In genomic region chr2:119156081-119156680, GRCm38 (mm10) we compare ENCODE assay signal across 8 mouse cellular contexts. TPM values are rescaled to one million over a fixed set of nuclear protein-coding genes. Genes with fewer than 3 reads are reported as not detected.
DNase-seq lines count a peak whose midpoint lies in the region; ATAC-seq and TF ChIP-seq lines count a peak whose summit lies in the region.

No protein-coding gene starts in this region.

- peak overlapping the region; percentile 97 for H3K4me2 ChIP-seq in hindbrain, embryonic 13.5 days
- peak overlapping the region; percentile 96 for H3K4me2 ChIP-seq in liver, embryonic 14.5 days (ENCODE audit: low read depth)
- H3K4me2 ChIP-seq in neural tube, embryonic 13.5 days = peak overlapping the region; percentile 98

- TF ChIP-seq CTCF in cortical plate, adult 2 months (IDR thresholded peaks at IDR 0.05; ENCODE audit: extremely low read depth, insufficient read depth, low read length) = no peak
- no peak for TF ChIP-seq CTCF in liver, embryonic 14.5 days (IDR thresholded peaks at IDR 0.05; ENCODE audit: low read depth)

- H3K27me3 ChIP-seq in hindbrain, embryonic 13.5 days = peaks cover 2% of the 10 kb centered on the region; the same call in 1 of the 2 replicates
- H3K27me3 ChIP-seq in liver, embryonic 14.5 days (ENCODE audit: control insufficient read depth, insufficient read depth, low read length) = no peaks in the 10 kb centered on the region
- no peaks in the 10 kb centered on the region for H3K27me3 ChIP-seq in neural tube, embryonic 13.5 days

- WGBS in hindbrain, embryonic 13.5 days = 9% methylated on average over 32 of the region's 34 CpGs
- under 1% methylated on average over 34 of the region's 34 CpGs for WGBS in liver, embryonic 14.5 days (ENCODE audit: insufficient replicate concordance)
- 6% methylated on average over 34 of the region's 34 CpGs for WGBS in neural tube, embryonic 13.5 days

- H3K4me1 ChIP-seq in cortical plate, adult 2 months (ENCODE audit: control insufficient read depth, insufficient read depth, low read length) = peaks cover 1% of the 10 kb centered on the region; the same call in 1 of the 2 replicates
- peaks cover 23% of the 10 kb centered on the region for H3K4me1 ChIP-seq in hindbrain, embryonic 13.5 days (replicated peaks)
- H3K4me1 ChIP-seq in liver, embryonic 14.5 days (replicated peaks; ENCODE audit: control insufficient read depth in 2 of 2, insufficient read depth in 2 of 2, low read length in 1 of 2) = peaks cover 23 to 24% of the 10 kb centered on the region in 2 experiments
- H3K4me1 ChIP-seq in neural tube, embryonic 13.5 days (replicated peaks) = peaks cover 23% of the 10 kb centered on the region

- TF ChIP-seq POLR2A in cortical plate, adult 2 months (IDR thresholded peaks at IDR 0.05; ENCODE audit: extremely low read depth, insufficient read depth, low read length) = no peak

- peak; percentile 38 for DNase-seq in embryo, embryonic 10 days (ENCODE audit: low spot score)
- DNase-seq in embryo, embryonic 10.5 days (ENCODE audit: low spot score) = no peak
- peak; percentile 40 for DNase-seq in 3T3-L1 (ENCODE audit: low read depth, low spot score)
- peak in 1 of 3 experiments; percentile 40 for DNase-seq in liver, embryonic 14.5 days (ENCODE audit: low read depth in 3 of 3, low spot score in 3 of 3)
- DNase-seq in layer of hippocampus, adult 11-12 months (ENCODE audit: low spot score) = no peak

- H3K36me3 ChIP-seq in hindbrain, embryonic 13.5 days = peaks cover 30% of the 10 kb centered on the region
- peaks cover 32% of the 10 kb centered on the region for H3K36me3 ChIP-seq in liver, embryonic 14.5 days (replicated peaks; ENCODE audit: control insufficient read depth, insufficient read depth, low read depth)
- peaks cover 30% of the 10 kb centered on the region for H3K36me3 ChIP-seq in neural tube, embryonic 13.5 days

- peak overlapping the region; percentile 93 for H3K9ac ChIP-seq in hindbrain, embryonic 13.5 days
- peak overlapping the region; percentile 98 for H3K9ac ChIP-seq in liver, embryonic 14.5 days (replicated peaks)
- H3K9ac ChIP-seq in neural tube, embryonic 13.5 days = peak overlapping the region; percentile 92

- no peak overlapping the region for H3K27ac ChIP-seq in cortical plate, adult 2 months (ENCODE audit: insufficient read depth, low read length)
- H3K27ac ChIP-seq in hindbrain, embryonic 13.5 days = peak overlapping the region; percentile 78
- H3K27ac ChIP-seq in liver, embryonic 14.5 days = peak overlapping the region; percentile 97
- H3K27ac ChIP-seq in neural tube, embryonic 13.5 days (replicated peaks) = peak overlapping the region; percentile 72

- peak; percentile 65 for ATAC-seq in hindbrain, embryonic 13.5 days (ENCODE audit: low FRiP score)
- ATAC-seq in liver, embryonic 14.5 days (ENCODE audit: insufficient read depth) = peak; percentile 50
- ATAC-seq in neural tube, embryonic 13.5 days (ENCODE audit: low read depth) = peak; percentile 72; the same call in 1 of the 2 replicates

- no peak for TF ChIP-seq EP300 in liver, embryonic 14.5 days (IDR thresholded peaks at IDR 0.05; ENCODE audit: low read depth)

- H3K9me3 ChIP-seq in hindbrain, embryonic 13.5 days = no peaks in the 10 kb centered on the region
- no peaks in the 10 kb centered on the region for H3K9me3 ChIP-seq in liver, embryonic 14.5 days (ENCODE audit: control insufficient read depth, low read length)
- no peaks in the 10 kb centered on the region for H3K9me3 ChIP-seq in neural tube, embryonic 13.5 days

- peak overlapping the region; percentile 60 for H3K4me3 ChIP-seq in cortical plate, adult 2 months (ENCODE audit: insufficient read depth, low read length)
- H3K4me3 ChIP-seq in hindbrain, embryonic 13.5 days = peak overlapping the region; percentile 99
- peak overlapping the region; percentile 76 to 100 for H3K4me3 ChIP-seq in liver, embryonic 14.5 days (ENCODE audit: insufficient read depth in 1 of 2, low read depth in 2 of 2, low read length in 2 of 2)
- peak overlapping the region; percentile 98 for H3K4me3 ChIP-seq in neural tube, embryonic 13.5 days

RNA-seq across cellular contexts. Expression of gene Rmdn3, which starts 0.7 kb away (rescaled TPM):
- polyA plus RNA-seq in cortical plate, adult 2 months (2012; rRNA removed) = 58.4 and 62.0 TPM in 2 replicates
- 44.3 and 47.3 TPM in 2 replicates for polyA plus RNA-seq in hindbrain, embryonic 13.5 days (2015; fragmentation: Nextera tagmentation; extraction: Ambion mirVana)
- 15.0 and 22.8 TPM in 2 replicates for polyA plus RNA-seq in liver, embryonic 14.5 days (2012; rRNA removed)
- polyA plus RNA-seq in liver, embryonic 14.5 days (2014; fragmentation: Nextera tagmentation; extraction: Ambion mirVana) = 42.2 and 47.6 TPM in 2 replicates
- 42.3 and 43.9 TPM in 2 replicates for polyA plus RNA-seq in neural tube, embryonic 13.5 days (2015; fragmentation: Nextera tagmentation; extraction: Ambion mirVana)

RNA-seq across cellular contexts. Expression of gene Gchfr, which starts 11.4 kb away (rescaled TPM):
- 0.96 and 1.3 TPM in 2 replicates for polyA plus RNA-seq in cortical plate, adult 2 months (2012; rRNA removed)
- polyA plus RNA-seq in hindbrain, embryonic 13.5 days (2015; fragmentation: Nextera tagmentation; extraction: Ambion mirVana) = 9.3 and 14.7 TPM in 2 replicates
- 35.4 and 59.7 TPM in 2 replicates for polyA plus RNA-seq in liver, embryonic 14.5 days (2012; rRNA removed)
- polyA plus RNA-seq in liver, embryonic 14.5 days (2014; fragmentation: Nextera tagmentation; extraction: Ambion mirVana) = 75.9 and 80.3 TPM in 2 replicates
- polyA plus RNA-seq in neural tube, embryonic 13.5 days (2015; fragmentation: Nextera tagmentation; extraction: Ambion mirVana) = 1.2 and 2.3 TPM in 2 replicates

RNA-seq across cellular contexts. Expression of gene Gm14137, which starts 18.1 kb away (rescaled TPM):
- not detected in 2 replicates for polyA plus RNA-seq in cortical plate, adult 2 months (2012; rRNA removed)
- polyA plus RNA-seq in hindbrain, embryonic 13.5 days (2015; fragmentation: Nextera tagmentation; extraction: Ambion mirVana) = 0.75 and 0.96 TPM in 2 replicates
- polyA plus RNA-seq in liver, embryonic 14.5 days (2012; rRNA removed) = not detected in 2 replicates
- 0.05 TPM in 1 of 2 replicates, not detected in the other for polyA plus RNA-seq in liver, embryonic 14.5 days (2014; fragmentation: Nextera tagmentation; extraction: Ambion mirVana)
- 0.50 and 0.66 TPM in 2 replicates for polyA plus RNA-seq in neural tube, embryonic 13.5 days (2015; fragmentation: Nextera tagmentation; extraction: Ambion mirVana)

RNA-seq across cellular contexts. Expression of gene Rad51, which starts 43.6 kb away (rescaled TPM):
- 1.4 and 1.6 TPM in 2 replicates for polyA plus RNA-seq in cortical plate, adult 2 months (2012; rRNA removed)
- 12.6 and 12.8 TPM in 2 replicates for polyA plus RNA-seq in hindbrain, embryonic 13.5 days (2015; fragmentation: Nextera tagmentation; extraction: Ambion mirVana)
- polyA plus RNA-seq in liver, embryonic 14.5 days (2012; rRNA removed) = 20.4 and 28.7 TPM in 2 replicates
- 33.9 and 35.7 TPM in 2 replicates for polyA plus RNA-seq in liver, embryonic 14.5 days (2014; fragmentation: Nextera tagmentation; extraction: Ambion mirVana)
- polyA plus RNA-seq in neural tube, embryonic 13.5 days (2015; fragmentation: Nextera tagmentation; extraction: Ambion mirVana) = 8.3 and 10.5 TPM in 2 replicates

RNA-seq across cellular contexts. Expression of gene Zfyve19, which starts 52.2 kb away (rescaled TPM):
- 52.9 and 68.2 TPM in 2 replicates for polyA plus RNA-seq in cortical plate, adult 2 months (2012; rRNA removed)
- polyA plus RNA-seq in hindbrain, embryonic 13.5 days (2015; fragmentation: Nextera tagmentation; extraction: Ambion mirVana) = 57.5 and 59.7 TPM in 2 replicates
- 19.4 and 20.5 TPM in 2 replicates for polyA plus RNA-seq in liver, embryonic 14.5 days (2012; rRNA removed)
- polyA plus RNA-seq in liver, embryonic 14.5 days (2014; fragmentation: Nextera tagmentation; extraction: Ambion mirVana) = 16.4 and 18.2 TPM in 2 replicates
- polyA plus RNA-seq in neural tube, embryonic 13.5 days (2015; fragmentation: Nextera tagmentation; extraction: Ambion mirVana) = 54.8 and 58.9 TPM in 2 replicates

Comparison
In these comparisons a context has a peak if more than half of its experiments do, and no peak if none do; other contexts are left out.
1. DNase-seq: peak in embryo, embryonic 10 days (single experiment) and 3T3-L1 (single experiment); none in embryo, embryonic 10.5 days (single experiment) and layer of hippocampus, adult 11-12 months (single experiment).
2. Peak in every context shown above with its lines, with median percentiles within 50 percentile points of each other: H3K4me3 ChIP-seq, ATAC-seq, H3K4me2 ChIP-seq and H3K9ac ChIP-seq.